Mouse (Mus musculus): ENCODE measurements around the gene Gse1. TPM values are rescaled to one million over a fixed set of nuclear protein-coding genes. Genes with fewer than 3 reads are reported as not detected.

Gse1 gene
- polyA plus RNA-seq, 1 experiment from 2014 or later: 17.8 TPM

DNA sequence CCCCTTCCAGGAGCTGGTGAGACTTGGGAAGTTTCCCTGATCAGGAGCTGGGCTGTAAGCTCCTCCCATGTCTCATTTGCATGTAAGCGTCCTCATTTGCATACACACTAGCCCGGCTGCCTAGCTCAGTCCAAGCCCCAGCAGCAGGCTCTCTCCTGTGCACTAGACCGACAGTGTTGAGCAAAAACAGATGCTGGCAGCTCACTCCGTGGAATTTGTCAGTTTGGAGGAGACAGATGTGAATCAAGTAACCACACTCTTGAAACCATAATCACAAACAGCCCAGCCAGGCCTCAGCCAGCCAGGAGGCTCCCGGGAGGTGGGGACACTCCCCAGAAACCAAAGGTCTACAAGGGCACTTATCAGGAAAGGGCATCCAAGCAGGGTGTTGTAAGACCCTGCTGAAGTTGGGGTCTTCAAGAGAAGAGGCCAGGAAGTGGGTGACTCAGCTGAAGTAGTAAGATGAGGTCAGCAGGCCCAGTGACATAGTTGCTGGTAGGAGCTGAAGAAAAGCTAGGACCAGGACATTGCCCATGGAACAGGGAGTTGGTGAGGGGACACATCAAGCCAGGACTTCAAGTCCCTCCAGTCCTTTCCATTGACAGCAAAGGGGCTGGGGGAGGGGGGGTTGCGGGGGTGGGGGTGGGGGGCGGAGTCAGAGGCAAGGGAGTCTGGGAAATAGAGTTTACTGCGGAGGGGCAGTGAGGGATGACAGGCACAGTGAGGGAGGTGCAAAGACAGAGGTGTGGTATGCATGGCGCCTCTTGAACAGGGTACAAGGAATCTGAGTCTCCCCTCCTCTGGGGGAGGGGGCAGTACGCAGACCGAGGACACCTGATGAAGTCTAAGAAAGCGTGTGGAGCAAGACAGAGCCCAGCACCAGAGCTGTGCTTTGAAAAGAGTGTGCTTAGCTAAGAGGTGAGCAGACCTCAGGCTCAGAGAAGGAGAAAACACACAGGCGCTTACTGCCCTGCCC lies 11.1 kb upstream of the Gse1 start:
- Histone ChIP-seq H3K27me3 (ENCODE audit: control insufficient read depth, insufficient read depth, low read length) (no peaks in the 10 kb centered on the region), H3K4me2 (replicated peaks; ENCODE audit: low read depth, low read length) (no peak overlapping the region; the same call in 1 of the 2 replicates), H3K4me3 (ENCODE audit: low read depth, low read length) (no peak overlapping the region), H3K9ac (ENCODE audit: low read depth, low read length) (no peak overlapping the region), H3K27ac (ENCODE audit: low read depth, low read length) (peak overlapping the region; percentile 70), H3K9me3 (ENCODE audit: control insufficient read depth, low read length) (no peaks in the 10 kb centered on the region), H3K4me1 (replicated peaks; ENCODE audit: control insufficient read depth, insufficient read depth, low read length) (peaks cover 11% of the 10 kb centered on the region), H3K36me3 (ENCODE audit: control insufficient read depth, insufficient read depth, low read length) (no peaks in the 10 kb centered on the region)
- ATAC-seq (ENCODE audit: low FRiP score) (peak; percentile 76; the same call in 1 of the 2 replicates), DNase-seq (ENCODE audit: low spot score) (peak; percentile 70)
- 16% methylated on average over 13 of the region's 13 CpGs for WGBS

DNA sequence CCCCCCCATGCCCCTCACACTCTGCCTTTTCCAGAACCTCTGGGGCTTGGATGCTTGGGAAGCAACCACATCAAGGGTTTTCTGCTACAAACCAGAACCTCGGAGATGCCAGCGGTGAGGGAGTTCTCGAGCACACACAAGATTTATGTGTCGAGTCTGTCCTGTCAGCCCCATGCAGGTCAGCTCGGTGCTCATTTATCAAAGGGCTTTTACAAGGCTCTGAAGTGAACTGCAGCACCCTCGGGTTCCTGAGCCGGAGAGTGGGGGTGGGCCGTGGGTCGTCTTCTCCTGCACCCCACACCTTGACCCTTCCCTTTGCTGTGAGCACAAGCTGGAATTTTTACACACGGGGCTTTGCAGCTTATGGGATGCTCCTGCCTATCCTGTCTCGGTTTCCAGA lies 5.7 kb upstream of the Gse1 start:
- H3K27ac ChIP-seq (ENCODE audit: low read depth, low read length): peak overlapping the region; percentile 47; the same call in 1 of the 2 replicates
- ATAC-seq (ENCODE audit: low FRiP score): no peak
- DNase-seq (ENCODE audit: low spot score): no peak
- H3K9ac ChIP-seq (ENCODE audit: low read depth, low read length): no peak overlapping the region
- H3K4me2 ChIP-seq (replicated peaks; ENCODE audit: low read depth, low read length): no peak overlapping the region
- H3K4me1 ChIP-seq (replicated peaks; ENCODE audit: control insufficient read depth, insufficient read depth, low read length): peaks cover 29% of the 10 kb centered on the region
- 48% methylated on average over 11 of the region's 11 CpGs for WGBS
- H3K27me3 ChIP-seq (ENCODE audit: control insufficient read depth, insufficient read depth, low read length): no peaks in the 10 kb centered on the region
- no peaks in the 10 kb centered on the region for H3K36me3 ChIP-seq (ENCODE audit: control insufficient read depth, insufficient read depth, low read length)
- no peak overlapping the region for H3K4me3 ChIP-seq (ENCODE audit: low read depth, low read length)
- no peaks in the 10 kb centered on the region for H3K9me3 ChIP-seq (ENCODE audit: control insufficient read depth, low read length)

DNA sequence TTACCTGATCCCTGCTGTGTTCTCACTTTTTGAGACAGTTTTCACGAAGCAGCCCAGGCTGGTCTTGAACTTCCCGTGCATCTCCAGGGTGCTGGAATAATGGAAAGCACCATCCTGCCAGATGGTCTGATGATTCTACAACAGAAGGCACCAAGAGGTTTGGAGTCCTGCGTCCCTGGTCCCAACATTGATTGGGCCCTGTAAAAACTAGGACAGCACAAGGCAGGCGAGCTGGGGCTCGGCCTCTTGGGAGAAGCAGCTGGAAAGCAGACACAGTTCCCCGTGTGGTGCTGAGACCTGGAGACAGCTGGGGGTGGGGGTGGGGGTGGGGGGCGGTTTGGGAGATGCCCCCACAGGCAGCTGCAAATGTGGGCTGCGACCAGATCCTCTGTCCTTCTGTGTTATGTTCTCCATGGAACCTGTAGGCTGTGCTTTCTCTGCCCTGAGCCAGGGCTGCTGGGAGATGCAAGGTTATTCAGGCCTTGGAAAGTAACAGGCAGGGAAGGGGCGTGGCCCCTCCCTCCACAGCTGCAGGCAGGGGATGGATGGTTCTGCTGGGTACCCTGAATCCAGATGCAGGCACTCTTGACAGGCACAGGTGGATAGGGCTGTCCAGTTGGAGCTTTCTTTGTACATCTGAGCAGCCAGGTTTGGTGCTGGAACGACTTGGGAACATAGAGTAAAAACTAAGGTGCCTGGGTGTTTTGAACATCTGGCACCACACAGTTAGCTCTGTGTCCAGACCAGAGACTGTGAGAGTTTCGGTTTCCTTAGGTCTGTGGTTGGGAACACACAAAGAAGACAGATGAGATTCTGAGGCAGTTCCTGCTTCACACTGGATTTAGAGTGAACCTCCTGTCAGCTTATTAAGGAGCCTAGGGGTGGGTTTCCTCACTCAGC lies 3.5 kb upstream of the Gse1 start:
- peaks cover 7% of the 10 kb centered on the region for H3K27me3 ChIP-seq (ENCODE audit: control insufficient read depth, insufficient read depth, low read length)
- no peaks in the 10 kb centered on the region for H3K36me3 ChIP-seq (ENCODE audit: control insufficient read depth, insufficient read depth, low read length)
- no peak overlapping the region for H3K4me3 ChIP-seq (ENCODE audit: low read depth, low read length)
- ATAC-seq (ENCODE audit: low FRiP score) (no peak), DNase-seq (ENCODE audit: low spot score) (peak; percentile 25)
- no peaks in the 10 kb centered on the region for H3K9me3 ChIP-seq (ENCODE audit: control insufficient read depth, low read length)
- H3K4me2 ChIP-seq (replicated peaks; ENCODE audit: low read depth, low read length): no peak overlapping the region
- peaks cover 38% of the 10 kb centered on the region for H3K4me1 ChIP-seq (replicated peaks; ENCODE audit: control insufficient read depth, insufficient read depth, low read length)
- H3K27ac ChIP-seq (ENCODE audit: low read depth, low read length): peak overlapping the region; percentile 67
- no peak overlapping the region for H3K9ac ChIP-seq (ENCODE audit: low read depth, low read length)
- 44% methylated on average over 11 of the region's 11 CpGs for WGBS

- ATAC-seq (ENCODE audit: low FRiP score) (0 out of 2 replicates have a peak, but pooled peaks have one; percentile 13), DNase-seq (ENCODE audit: low spot score) (peak; percentile 40)
- Histone ChIP-seq H3K4me3 (ENCODE audit: low read depth, low read length) (no peak overlapping the region), H3K27ac (ENCODE audit: low read depth, low read length) (peak overlapping the region; percentile 67), H3K4me1 (replicated peaks; ENCODE audit: control insufficient read depth, insufficient read depth, low read length) (peaks cover 43% of the 10 kb centered on the region), H3K9me3 (ENCODE audit: control insufficient read depth, low read length) (no peaks in the 10 kb centered on the region), H3K36me3 (ENCODE audit: control insufficient read depth, insufficient read depth, low read length) (no peaks in the 10 kb centered on the region), H3K9ac (ENCODE audit: low read depth, low read length) (no peak overlapping the region), H3K27me3 (ENCODE audit: control insufficient read depth, insufficient read depth, low read length) (peaks cover 15% of the 10 kb centered on the region), H3K4me2 (replicated peaks; ENCODE audit: low read depth, low read length) (no peak overlapping the region)
- WGBS: 36% methylated on average over 10 of the region's 10 CpGs
Observed at GRCm38 (mm10) chr8:120225421-120226151, 2.7 kb upstream of the Gse1 start.

DNA sequence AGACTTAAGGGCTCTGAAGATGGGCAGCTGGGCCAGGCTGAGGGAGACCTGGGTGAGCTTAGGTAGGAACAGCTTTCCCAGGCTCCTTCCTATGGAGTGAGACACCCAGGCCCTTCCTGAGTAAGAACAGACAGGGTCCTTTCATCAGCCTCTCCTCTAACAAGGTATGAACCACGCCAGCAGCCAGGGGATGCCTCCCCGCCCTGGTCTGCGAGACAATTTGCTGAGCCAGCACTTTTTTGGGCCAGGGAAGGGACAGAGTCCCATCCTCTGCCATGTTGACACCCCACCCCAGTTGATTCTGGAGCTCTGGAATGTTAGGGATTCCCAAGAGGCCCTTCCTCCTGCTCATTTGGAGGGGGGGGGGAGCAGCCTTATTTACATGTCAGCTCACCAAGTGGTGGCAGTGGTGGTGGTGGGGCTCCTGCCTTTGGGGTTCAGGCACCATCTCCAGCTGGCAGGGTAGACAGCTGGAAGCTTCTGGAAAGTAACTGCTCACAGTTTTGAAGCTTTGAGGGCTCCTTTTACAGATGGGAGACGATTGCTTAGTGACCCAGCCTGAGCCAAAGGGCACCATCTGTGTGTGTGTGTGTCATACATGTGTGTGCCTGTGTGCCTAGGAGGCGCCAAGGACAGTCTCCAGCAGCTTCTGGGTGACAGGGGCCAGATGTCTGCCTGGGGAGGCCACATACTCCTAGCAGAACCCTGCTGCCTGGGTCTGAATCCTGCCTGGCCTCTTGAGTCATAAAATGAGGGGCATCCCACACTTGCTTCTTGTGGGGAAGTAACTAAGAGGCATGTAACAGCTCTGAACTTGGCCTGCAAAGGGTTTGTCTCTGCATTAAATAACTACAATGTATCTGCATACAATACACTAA lies 1.3 kb upstream of the Gse1 start:
- peak overlapping the region; percentile 77 for H3K27ac ChIP-seq (ENCODE audit: low read depth, low read length)
- no peaks in the 10 kb centered on the region for H3K36me3 ChIP-seq (ENCODE audit: control insufficient read depth, insufficient read depth, low read length)
- whole genome bisulfite sequencing: 35% methylated on average over 5 of the region's 5 CpGs
- H3K4me1 ChIP-seq (replicated peaks; ENCODE audit: control insufficient read depth, insufficient read depth, low read length): peaks cover 52% of the 10 kb centered on the region
- no peaks in the 10 kb centered on the region for H3K9me3 ChIP-seq (ENCODE audit: control insufficient read depth, low read length)
- H3K4me2 ChIP-seq (replicated peaks; ENCODE audit: low read depth, low read length): no peak overlapping the region
- ATAC-seq (ENCODE audit: low FRiP score) (no peak), DNase-seq (ENCODE audit: low spot score) (no peak)
- H3K27me3 ChIP-seq (ENCODE audit: control insufficient read depth, insufficient read depth, low read length): peaks cover 15% of the 10 kb centered on the region
- H3K4me3 ChIP-seq (ENCODE audit: low read depth, low read length): no peak overlapping the region
- 0 out of 2 replicates have a peak overlapping the region, but pooled peaks have one; percentile 17 for H3K9ac ChIP-seq (ENCODE audit: low read depth, low read length)

DNA sequence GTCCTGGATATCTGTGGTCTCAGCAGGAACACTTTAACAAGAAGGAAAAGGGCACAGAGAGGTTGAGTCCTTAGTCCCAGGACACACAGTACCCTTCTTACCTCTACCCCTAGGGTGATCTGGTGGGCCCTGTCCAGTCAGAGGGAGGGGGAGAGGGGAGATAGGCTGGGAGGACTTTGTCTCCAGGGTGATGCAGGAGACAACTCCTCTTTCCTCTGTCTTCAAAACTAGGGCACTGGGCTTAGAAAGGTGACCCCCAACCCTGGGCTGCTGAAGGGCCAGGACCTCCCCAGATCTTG lies 729 bp upstream of the Gse1 start:
- no peaks in the 10 kb centered on the region for H3K9me3 ChIP-seq (ENCODE audit: control insufficient read depth, low read length)
- H3K27me3 ChIP-seq (ENCODE audit: control insufficient read depth, insufficient read depth, low read length): peaks cover 19% of the 10 kb centered on the region
- no peak for DNase-seq (ENCODE audit: low spot score)
- peak overlapping the region; percentile 60; the same call in 1 of the 2 replicates for H3K4me3 ChIP-seq (ENCODE audit: low read depth, low read length)
- H3K4me1 ChIP-seq (replicated peaks; ENCODE audit: control insufficient read depth, insufficient read depth, low read length): peaks cover 57% of the 10 kb centered on the region
- H3K9ac ChIP-seq (ENCODE audit: low read depth, low read length): no peak overlapping the region
- H3K27ac ChIP-seq (ENCODE audit: low read depth, low read length): peak overlapping the region; percentile 77
- H3K36me3 ChIP-seq (ENCODE audit: control insufficient read depth, insufficient read depth, low read length): no peaks in the 10 kb centered on the region
- peak overlapping the region; percentile 98 for H3K4me2 ChIP-seq (replicated peaks; ENCODE audit: low read depth, low read length)
- peak; percentile 21 for ATAC-seq (ENCODE audit: low FRiP score)

DNA sequence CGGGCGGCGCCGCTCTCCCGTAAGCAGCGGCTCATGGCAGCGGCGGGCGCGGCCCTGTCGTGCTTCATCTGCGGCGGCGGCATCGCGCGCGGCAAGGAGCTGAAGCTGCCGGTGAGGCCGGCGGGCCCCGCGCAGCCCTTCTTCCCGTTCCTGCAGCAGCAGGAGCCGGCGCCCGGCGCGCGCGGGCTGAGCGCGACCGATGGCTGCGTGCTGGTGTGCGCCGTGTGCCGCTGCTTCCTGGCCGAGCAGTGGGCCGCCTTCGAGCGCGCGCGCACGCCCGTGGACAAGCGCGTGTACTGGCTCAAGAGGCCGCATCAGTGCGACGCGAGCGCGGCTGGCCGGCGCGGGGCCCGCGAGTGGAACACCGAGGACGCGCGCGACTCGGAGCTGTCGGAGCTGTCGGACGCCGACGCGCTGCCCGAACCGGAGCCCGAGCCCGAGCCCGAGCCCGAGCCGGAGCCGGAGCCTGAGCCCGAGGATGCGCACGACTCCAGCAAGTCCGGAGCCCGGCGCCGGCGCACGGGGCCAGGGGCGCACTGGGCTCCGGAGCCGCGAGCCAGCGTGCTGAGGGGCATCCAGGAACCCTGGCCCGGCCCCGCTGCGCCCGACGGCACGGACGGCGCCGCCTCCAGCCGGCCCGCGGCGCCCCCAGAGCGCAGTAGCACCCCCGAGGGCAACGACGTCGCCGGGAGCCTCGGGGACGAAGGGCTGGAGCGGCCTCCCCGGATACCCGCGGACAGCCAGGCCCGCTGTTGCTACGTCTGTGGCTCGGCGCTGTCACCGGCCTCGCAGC lies 721 bp downstream of the Gse1 start:
- peaks cover 19% of the 10 kb centered on the region for H3K27me3 ChIP-seq (ENCODE audit: control insufficient read depth, insufficient read depth, low read length)

More for the DNA sequence above, 721 bp downstream of the Gse1 start:
- Histone ChIP-seq H3K4me3 (ENCODE audit: low read depth, low read length) (peak overlapping the region; percentile 60), H3K4me2 (replicated peaks; ENCODE audit: low read depth, low read length) (peak overlapping the region; percentile 98), H3K9ac (ENCODE audit: low read depth, low read length) (peak overlapping the region; percentile 76), H3K9me3 (ENCODE audit: control insufficient read depth, low read length) (no peaks in the 10 kb centered on the region), H3K27ac (ENCODE audit: low read depth, low read length) (peak overlapping the region; percentile 77), H3K4me1 (replicated peaks; ENCODE audit: control insufficient read depth, insufficient read depth, low read length) (peaks cover 60% of the 10 kb centered on the region), H3K36me3 (ENCODE audit: control insufficient read depth, insufficient read depth, low read length) (no peaks in the 10 kb centered on the region)
- ATAC-seq (ENCODE audit: low FRiP score) (no peak), DNase-seq (ENCODE audit: low spot score) (peak; percentile 68)
- WGBS: under 1% methylated on average over 83 of the region's 125 CpGs

Measured in hindbrain, embryonic 11.5 days (tissue).